ENCODE assay signal across 8 mouse cellular contexts in genomic region chr7:46838891-46839302, GRCm38 (mm10). TPM values are rescaled to one million over a fixed set of nuclear protein-coding genes. Genes with fewer than 3 reads are reported as not detected.
A peak's percentile ranks its signal among the peaks of the same experiment; 100 is the strongest.
DNase-seq lines count a peak whose midpoint lies in the region; ATAC-seq and TF ChIP-seq lines count a peak whose summit lies in the region.

No protein-coding gene starts in this region.

- TF ChIP-seq EP300 in lung, postnatal 0 days (IDR thresholded peaks at IDR 0.05) = no peak

- WGBS in cerebellum, adult 2 months = 3% methylated on average over 8 of the region's 8 CpGs
- 7% methylated on average over 8 of the region's 8 CpGs for WGBS in hindbrain, embryonic 12.5 days
- WGBS in lung, postnatal 0 days = 2% methylated on average over 8 of the region's 8 CpGs

- no peak for TF ChIP-seq CTCF in cerebellum, adult 2 months (IDR thresholded peaks at IDR 0.05; ENCODE audit: borderline replicate concordance, insufficient read depth, low read depth, low read length)
- no peak for TF ChIP-seq CTCF in lung, postnatal 0 days (IDR thresholded peaks at IDR 0.05)

- H3K36me3 ChIP-seq in hindbrain, embryonic 12.5 days = no peaks in the 10 kb centered on the region
- H3K36me3 ChIP-seq in lung, postnatal 0 days (ENCODE audit: insufficient read depth, low read length) = no peaks in the 10 kb centered on the region

- TF ChIP-seq POLR2A in cerebellum, adult 2 months (IDR thresholded peaks at IDR 0.05; ENCODE audit: borderline replicate concordance, insufficient read depth, low read length) = peak; percentile 17; the same call in 1 of the 2 replicates

- H3K4me3 ChIP-seq in cerebellum, adult 2 months (replicated peaks; ENCODE audit: insufficient read depth, low read depth, low read length) = no peak overlapping the region
- no peak overlapping the region for H3K4me3 ChIP-seq in hindbrain, embryonic 12.5 days
- H3K4me3 ChIP-seq in lung, postnatal 0 days (ENCODE audit: low read depth, low read length) = no peak overlapping the region

- peaks cover 14% of the 10 kb centered on the region for H3K4me1 ChIP-seq in cerebellum, adult 2 months (ENCODE audit: control insufficient read depth, insufficient read depth, low read length)
- peaks cover 27% of the 10 kb centered on the region for H3K4me1 ChIP-seq in hindbrain, embryonic 12.5 days
- H3K4me1 ChIP-seq in lung, postnatal 0 days (ENCODE audit: insufficient read depth, low read depth, low read length) = peaks cover 27% of the 10 kb centered on the region

- H3K27ac ChIP-seq in cerebellum, adult 2 months (ENCODE audit: insufficient read depth, low read length) = peak overlapping the region; percentile 90
- peak overlapping the region; percentile 19; the same call in 1 of the 2 replicates for H3K27ac ChIP-seq in hindbrain, embryonic 12.5 days
- H3K27ac ChIP-seq in lung, postnatal 0 days (ENCODE audit: low read length) = peak overlapping the region; percentile 87

- H3K9me3 ChIP-seq in hindbrain, embryonic 12.5 days (replicated peaks) = no peaks in the 10 kb centered on the region
- no peaks in the 10 kb centered on the region for H3K9me3 ChIP-seq in lung, postnatal 0 days (ENCODE audit: low read length)

- no peaks in the 10 kb centered on the region for H3K27me3 ChIP-seq in cerebellum, adult 2 months (ENCODE audit: control insufficient read depth, insufficient read depth, low read length)
- H3K27me3 ChIP-seq in hindbrain, embryonic 12.5 days = peaks cover 16% of the 10 kb centered on the region; the same call in 1 of the 2 replicates
- no peaks in the 10 kb centered on the region for H3K27me3 ChIP-seq in lung, postnatal 0 days (replicated peaks; ENCODE audit: insufficient read depth, low read length)

- peak; percentile 89 for DNase-seq in MN1 (ENCODE audit: low spot score)
- peak; percentile 77 to 86 for DNase-seq in cerebellum, adult 2 months
- peak; percentile 71 to 80 for DNase-seq in frontal cortex, postnatal 14 days (ENCODE audit: low spot score in 2 of 2)
- peak; percentile 69 to 84 for DNase-seq in layer of hippocampus, postnatal 14 days (ENCODE audit: low spot score in 2 of 2)
- peak; percentile 97 for DNase-seq in lung, postnatal 0 days (ENCODE audit: low spot score)
- DNase-seq in retina, adult 2 months (ENCODE audit: low read depth, low spot score) = peak; percentile 77

- ATAC-seq in hindbrain, embryonic 12.5 days (ENCODE audit: low FRiP score) = peak; percentile 33; the same call in 1 of the 2 replicates
- ATAC-seq in lung, postnatal 0 days = peak; percentile 86
- ATAC-seq in erythroid progenitor cell, adult 5-6 weeks (replicated peaks; ENCODE audit: low FRiP score, poor library complexity, severe bottlenecking) = no peak

- 0 out of 2 replicates have a peak overlapping the region, but pooled peaks have one; percentile 17 for H3K4me2 ChIP-seq in hindbrain, embryonic 12.5 days (replicated peaks)
- peak overlapping the region; percentile 21 for H3K4me2 ChIP-seq in lung, postnatal 0 days (replicated peaks; ENCODE audit: low read depth, low read length)

- no peak overlapping the region for H3K9ac ChIP-seq in hindbrain, embryonic 12.5 days
- no peak overlapping the region for H3K9ac ChIP-seq in lung, postnatal 0 days (replicated peaks; ENCODE audit: low read depth)

RNA-seq across cellular contexts. Expression of gene Ldha, which starts 2.4 kb away (rescaled TPM):
- polyA plus RNA-seq in cerebellum, adult 2 months (2012; rRNA removed) = 209 and 227 TPM in 2 replicates
- polyA plus RNA-seq in hindbrain, embryonic 12.5 days (2016; fragmentation: Nextera tagmentation; extraction: Ambion mirVana) = 855 and 900 TPM in 2 replicates
- 100 to 1,000 TPM; 378 to 396 TPM for total RNA-seq in layer of hippocampus, postnatal 14 days (2021)
- 533 and 589 TPM in 2 replicates for polyA plus RNA-seq in lung, postnatal 0 days (2015; fragmentation: Nextera tagmentation; extraction: Ambion mirVana)
- total RNA-seq in erythroid progenitor cell, adult 5-6 weeks (2015; ENCODE audit: low replicate concordance) = 72.9 and 85.4 TPM in 2 replicates
- total RNA-seq in erythroid progenitor cell, adult 5-6 weeks (2017; ENCODE audit: low replicate concordance) = 29.2 and 59.4 TPM in 2 replicates

RNA-seq across cellular contexts. Expression of gene Ldhc, which starts 22.1 kb away (rescaled TPM):
- polyA plus RNA-seq in cerebellum, adult 2 months (2012; rRNA removed) = not detected in 2 replicates
- polyA plus RNA-seq in hindbrain, embryonic 12.5 days (2016; fragmentation: Nextera tagmentation; extraction: Ambion mirVana) = 0.36 TPM in 1 of 2 replicates, not detected in the other
- total RNA-seq in layer of hippocampus, postnatal 14 days (2021) = not detected
- 0.11 TPM in 1 of 2 replicates, not detected in the other for polyA plus RNA-seq in lung, postnatal 0 days (2015; fragmentation: Nextera tagmentation; extraction: Ambion mirVana)
- 2.2 TPM in 1 of 2 replicates, not detected in the other for total RNA-seq in erythroid progenitor cell, adult 5-6 weeks (2015; ENCODE audit: low replicate concordance)
- 0.64 TPM in 1 of 2 replicates, not detected in the other for total RNA-seq in erythroid progenitor cell, adult 5-6 weeks (2017; ENCODE audit: low replicate concordance)

RNA-seq across cellular contexts. Expression of gene Gtf2h1, which starts 43.0 kb away (rescaled TPM):
- 33.2 and 33.8 TPM in 2 replicates for polyA plus RNA-seq in cerebellum, adult 2 months (2012; rRNA removed)
- polyA plus RNA-seq in hindbrain, embryonic 12.5 days (2016; fragmentation: Nextera tagmentation; extraction: Ambion mirVana) = 47.8 and 50.5 TPM in 2 replicates
- total RNA-seq in layer of hippocampus, postnatal 14 days (2021) = 10 to 100 TPM; 34.3 to 41.6 TPM
- 29.1 and 30.6 TPM in 2 replicates for polyA plus RNA-seq in lung, postnatal 0 days (2015; fragmentation: Nextera tagmentation; extraction: Ambion mirVana)
- total RNA-seq in erythroid progenitor cell, adult 5-6 weeks (2015; ENCODE audit: low replicate concordance) = 16.2 and 28.5 TPM in 2 replicates
- total RNA-seq in erythroid progenitor cell, adult 5-6 weeks (2017; ENCODE audit: low replicate concordance) = 15.2 and 25.9 TPM in 2 replicates

RNA-seq across cellular contexts. Expression of gene Hps5, which starts 43.0 kb away (rescaled TPM):
- polyA plus RNA-seq in cerebellum, adult 2 months (2012; rRNA removed) = 20.8 and 21.7 TPM in 2 replicates
- polyA plus RNA-seq in hindbrain, embryonic 12.5 days (2016; fragmentation: Nextera tagmentation; extraction: Ambion mirVana) = 23.7 and 28.9 TPM in 2 replicates
- 10 to 100 TPM; 16.0 to 18.7 TPM for total RNA-seq in layer of hippocampus, postnatal 14 days (2021)
- polyA plus RNA-seq in lung, postnatal 0 days (2015; fragmentation: Nextera tagmentation; extraction: Ambion mirVana) = 12.7 and 13.7 TPM in 2 replicates
- total RNA-seq in erythroid progenitor cell, adult 5-6 weeks (2015; ENCODE audit: low replicate concordance) = 7.2 and 9.2 TPM in 2 replicates
- total RNA-seq in erythroid progenitor cell, adult 5-6 weeks (2017; ENCODE audit: low replicate concordance) = 19.8 and 29.9 TPM in 2 replicates

Comparison
In these comparisons a context has a peak if more than half of its experiments do, and no peak if none do; other contexts are left out.
1. H3K27ac ChIP-seq: peak in every context shown above with its lines; median percentile 90 in cerebellum, adult 2 months; 87 in lung, postnatal 0 days; 19 in hindbrain, embryonic 12.5 days.